ENCODE assay signal across 8 mouse cellular contexts in genomic region chr11:83963991-83964921, GRCm38 (mm10). TPM values are rescaled to one million over a fixed set of nuclear protein-coding genes. Genes with fewer than 3 reads are reported as not detected.
DNase-seq lines count a peak whose midpoint lies in the region; ATAC-seq and TF ChIP-seq lines count a peak whose summit lies in the region.

Synrg (plus strand) TSS chr11:83964428.

- dilution Hi-C loops in CH12.LX (cut with MboI; ENCODE audit: extremely low pct_ligation_motif_present, extremely low pct_unique_long_range_greater_than_20kb, low sequenced_read_pairs), result no loop called here

- H3K27ac ChIP-seq in CH12.LX (ENCODE audit: insufficient read depth, low read depth), result 0 out of 2 replicates have a peak within 1 kb of the TSS, but pooled peaks have one; percentile 6
- H3K27ac ChIP-seq in forebrain, embryonic 12.5 days, result peak within 1 kb of the TSS; percentile 91
- peak within 1 kb of the TSS; percentile 83 for H3K27ac ChIP-seq in heart, postnatal 0 days (ENCODE audit: low read depth)
- peak within 1 kb of the TSS; percentile 57 for H3K27ac ChIP-seq in liver, embryonic 16.5 days (ENCODE audit: low read length)
- H3K27ac ChIP-seq in neural tube, embryonic 13.5 days (replicated peaks), result peak within 1 kb of the TSS; percentile 96
- peak within 1 kb of the TSS; percentile 81 for H3K27ac ChIP-seq in testis, adult 2 months (ENCODE audit: control insufficient read depth, insufficient read depth, low read depth, low read length)

- TF ChIP-seq POLR2A in CH12.LX (IDR thresholded peaks at IDR 0.05; ENCODE audit: low read depth, low read length), result peak; percentile 80
- TF ChIP-seq POLR2A in testis, adult 2 months (IDR thresholded peaks at IDR 0.05; ENCODE audit: control insufficient read depth, low read depth, low read length), result peak; percentile 64; the same call in 1 of the 2 replicates

- peak; percentile 97 for ATAC-seq in forebrain, embryonic 12.5 days (ENCODE audit: low FRiP score)
- ATAC-seq in heart, postnatal 0 days (ENCODE audit: insufficient read depth, low read depth), result peak; percentile 97
- peak; percentile 95 for ATAC-seq in liver, embryonic 16.5 days (ENCODE audit: low read depth)
- peak; percentile 97 for ATAC-seq in neural tube, embryonic 13.5 days (ENCODE audit: low read depth)

- no peak for TF ChIP-seq CTCF in CH12.LX (conservative IDR thresholded peaks at IDR 0.05 in 1 of 2, IDR thresholded peaks at IDR 0.05 in 1 of 2; ENCODE audit: low read depth in 2 of 2, low read length in 2 of 2)
- no peak for TF ChIP-seq CTCF in heart, postnatal 0 days (IDR thresholded peaks at IDR 0.05; ENCODE audit: low read depth)
- no peak for TF ChIP-seq CTCF in testis, adult 2 months (IDR thresholded peaks at IDR 0.05; ENCODE audit: control insufficient read depth, insufficient read depth, insufficient replicate concordance, low read depth, low read length)

- H3K9me3 ChIP-seq in CH12.LX (replicated peaks; ENCODE audit: low read length), result no peaks in the 10 kb centered on the region
- H3K9me3 ChIP-seq in forebrain, embryonic 12.5 days, result no peaks in the 10 kb centered on the region
- no peaks in the 10 kb centered on the region for H3K9me3 ChIP-seq in heart, postnatal 0 days (replicated peaks; ENCODE audit: control insufficient read depth, low read length)
- no peaks in the 10 kb centered on the region for H3K9me3 ChIP-seq in liver, embryonic 16.5 days (replicated peaks; ENCODE audit: control insufficient read depth, low read length)
- no peaks in the 10 kb centered on the region for H3K9me3 ChIP-seq in neural tube, embryonic 13.5 days

- peak within 1 kb of the TSS; percentile 68 for H3K4me2 ChIP-seq in CH12.LX (ENCODE audit: insufficient read depth, low read depth, poor library complexity, severe bottlenecking)
- peak within 1 kb of the TSS; percentile 58 for H3K4me2 ChIP-seq in forebrain, embryonic 12.5 days
- peak within 1 kb of the TSS; percentile 74 for H3K4me2 ChIP-seq in heart, postnatal 0 days (ENCODE audit: low read depth, low read length)
- peak within 1 kb of the TSS; percentile 83 for H3K4me2 ChIP-seq in liver, embryonic 16.5 days (ENCODE audit: low read depth, low read length)
- H3K4me2 ChIP-seq in neural tube, embryonic 13.5 days, result peak within 1 kb of the TSS; percentile 64

- TF ChIP-seq RAD21 in CH12.LX (IDR thresholded peaks at IDR 0.05; ENCODE audit: low read depth, low read length), result no peak

- H3K4me1 ChIP-seq in CH12.LX (ENCODE audit: control insufficient read depth in 1 of 2, insufficient read depth in 2 of 2), result peaks cover 3 to 43% of the 10 kb centered on the region in 2 experiments; a peak in 3 of 4 replicates
- peaks cover 27% of the 10 kb centered on the region for H3K4me1 ChIP-seq in forebrain, embryonic 12.5 days
- H3K4me1 ChIP-seq in heart, postnatal 0 days (ENCODE audit: control insufficient read depth, insufficient read depth), result no peaks in the 10 kb centered on the region
- peaks cover 14% of the 10 kb centered on the region for H3K4me1 ChIP-seq in liver, embryonic 16.5 days (ENCODE audit: control insufficient read depth, low read depth, low read length)
- peaks cover 29% of the 10 kb centered on the region for H3K4me1 ChIP-seq in neural tube, embryonic 13.5 days (replicated peaks)
- H3K4me1 ChIP-seq in testis, adult 2 months (ENCODE audit: control insufficient read depth, insufficient read depth, low read length), result peaks cover 2% of the 10 kb centered on the region; the same call in 1 of the 2 replicates

- in situ Hi-C loops in CH12.LX (cut with MboI; ENCODE audit: low pct_ligation_motif_present, low pct_unique_long_range_greater_than_20kb, low sequenced_read_pairs), result no loop called here

- peak within 1 kb of the TSS; percentile 65 to 71 (median 66) for H3K4me3 ChIP-seq in CH12.LX (replicated peaks in 1 of 3; ENCODE audit: low read depth in 2 of 3, low read length in 2 of 3, poor library complexity in 1 of 3)
- H3K4me3 ChIP-seq in forebrain, embryonic 12.5 days (replicated peaks), result peak within 1 kb of the TSS; percentile 75
- peak within 1 kb of the TSS; percentile 83 for H3K4me3 ChIP-seq in heart, postnatal 0 days (ENCODE audit: low read depth, low read length)
- peak within 1 kb of the TSS; percentile 75 for H3K4me3 ChIP-seq in liver, embryonic 16.5 days (ENCODE audit: low read depth, low read length)
- peak within 1 kb of the TSS; percentile 72 for H3K4me3 ChIP-seq in neural tube, embryonic 13.5 days
- H3K4me3 ChIP-seq in testis, adult 2 months (ENCODE audit: control insufficient read depth, low read depth, low read length), result peak within 1 kb of the TSS; percentile 91

- no peaks in the 10 kb centered on the region for H3K27me3 ChIP-seq in CH12.LX (replicated peaks)
- H3K27me3 ChIP-seq in forebrain, embryonic 12.5 days, result no peaks in the 10 kb centered on the region
- H3K27me3 ChIP-seq in heart, postnatal 0 days (ENCODE audit: control insufficient read depth, insufficient read depth, low read length), result no peaks in the 10 kb centered on the region
- no peaks in the 10 kb centered on the region for H3K27me3 ChIP-seq in liver, embryonic 16.5 days (ENCODE audit: control insufficient read depth, insufficient read depth, low read depth, low read length)
- H3K27me3 ChIP-seq in neural tube, embryonic 13.5 days, result no peaks in the 10 kb centered on the region
- H3K27me3 ChIP-seq in testis, adult 2 months (ENCODE audit: control insufficient read depth, insufficient read depth, low read length), result no peaks in the 10 kb centered on the region

- 2% methylated on average over 64 of the region's 76 CpGs for WGBS in forebrain, embryonic 12.5 days
- WGBS in heart, postnatal 0 days, result 2% methylated on average over 67 of the region's 76 CpGs
- 1% methylated on average over 60 of the region's 76 CpGs for WGBS in liver, embryonic 16.5 days (ENCODE audit: insufficient replicate concordance)
- WGBS in neural tube, embryonic 13.5 days, result 2% methylated on average over 75 of the region's 76 CpGs

- DNase-seq in CH12.LX (ENCODE audit: extremely low read depth), result peak; percentile 88
- DNase-seq in c-Kit-positive CD71-positive TER-119-negative erythroid progenitor cells, embryonic 14.5 days (ENCODE audit: low read depth), result peak; percentile 76
- peak; percentile 85 for DNase-seq in heart, postnatal 0 days (ENCODE audit: low spot score)
- peak; percentile 92 to 95 for DNase-seq in kidney, postnatal 4 days

- peaks cover 31 to 54% of the 10 kb centered on the region in 2 experiments for H3K36me3 ChIP-seq in CH12.LX (replicated peaks in 1 of 2; ENCODE audit: control insufficient read depth in 1 of 2, insufficient read depth in 1 of 2, low read length in 1 of 2)
- peaks cover 41% of the 10 kb centered on the region for H3K36me3 ChIP-seq in forebrain, embryonic 12.5 days (replicated peaks)
- peaks cover 33% of the 10 kb centered on the region for H3K36me3 ChIP-seq in heart, postnatal 0 days (replicated peaks; ENCODE audit: control insufficient read depth, insufficient read depth, low read length)
- H3K36me3 ChIP-seq in liver, embryonic 16.5 days (ENCODE audit: control insufficient read depth, insufficient read depth), result peaks cover 13% of the 10 kb centered on the region
- H3K36me3 ChIP-seq in neural tube, embryonic 13.5 days, result peaks cover 45% of the 10 kb centered on the region
- H3K36me3 ChIP-seq in testis, adult 2 months (ENCODE audit: control insufficient read depth, insufficient read depth, low read length), result no peaks in the 10 kb centered on the region; the same call in 1 of the 2 replicates

- 0 out of 2 replicates have a peak, but pooled peaks cover 2% of the 10 kb centered on the region for H3K79me2 ChIP-seq in CH12.LX (replicated peaks; ENCODE audit: control insufficient read depth, extremely low read depth, insufficient read depth, poor library complexity, severe bottlenecking)

- no peak for TF ChIP-seq EP300 in CH12.LX (IDR thresholded peaks at IDR 0.05; ENCODE audit: low read length)
- no peak for TF ChIP-seq EP300 in heart, postnatal 0 days (IDR thresholded peaks at IDR 0.05; ENCODE audit: low read depth)

- peak within 1 kb of the TSS; percentile 92 for H3K9ac ChIP-seq in CH12.LX (ENCODE audit: insufficient read depth, low read depth)
- peak within 1 kb of the TSS; percentile 87 for H3K9ac ChIP-seq in forebrain, embryonic 12.5 days
- H3K9ac ChIP-seq in heart, postnatal 0 days (replicated peaks; ENCODE audit: low read depth, low read length), result peak within 1 kb of the TSS; percentile 78
- peak within 1 kb of the TSS; percentile 82 for H3K9ac ChIP-seq in liver, embryonic 16.5 days (ENCODE audit: low read depth, low read length)
- H3K9ac ChIP-seq in neural tube, embryonic 13.5 days, result peak within 1 kb of the TSS; percentile 84

TF ChIP-seq in CH12.LX, 34 proteins besides CTCF, POLR2A, EP300 and RAD21 (continues in another document):
- TF ChIP-seq GABPA (IDR thresholded peaks at IDR 0.05; ENCODE audit: insufficient replicate concordance, low read depth, low read length), result no peak
- peak; percentile 92 for TF ChIP-seq ZKSCAN1 (IDR thresholded peaks at IDR 0.05; ENCODE audit: borderline replicate concordance, low read depth, low read length)
- TF ChIP-seq MAX (IDR thresholded peaks at IDR 0.05; ENCODE audit: low read length), result peak; percentile 96
- peak; percentile 97 for TF ChIP-seq USF1 (IDR thresholded peaks at IDR 0.05; ENCODE audit: low read depth, low read length)
- TF ChIP-seq ZC3H11A (IDR thresholded peaks at IDR 0.05; ENCODE audit: low read depth, low read length), result no peak
- TF ChIP-seq ZNF384 (IDR thresholded peaks at IDR 0.05; ENCODE audit: low read depth, low read length), result no peak
- peak; percentile 71 for TF ChIP-seq SIN3A (IDR thresholded peaks at IDR 0.05; ENCODE audit: low read length)
- peak; percentile 97 for TF ChIP-seq ELF1 (IDR thresholded peaks at IDR 0.05; ENCODE audit: low read depth, low read length)
- TF ChIP-seq HCFC1 (IDR thresholded peaks at IDR 0.05; ENCODE audit: low read depth, low read length), result peak; percentile 66
- TF ChIP-seq PAX5 (IDR thresholded peaks at IDR 0.05; ENCODE audit: low read length), result no peak
- TF ChIP-seq MAFK (IDR thresholded peaks at IDR 0.05; ENCODE audit: insufficient replicate concordance, low read length), result no peak
- no peak for TF ChIP-seq JUND (conservative IDR thresholded peaks at IDR 0.05; ENCODE audit: low read depth, low read length)
- TF ChIP-seq TBP (conservative IDR thresholded peaks at IDR 0.05; ENCODE audit: low read depth, low read length), result 0 out of 2 replicates have a peak, but pooled peaks have one; percentile 28

RNA-seq across cellular contexts. Expression of gene Synrg, which starts in this region (rescaled TPM):
- 13.3 and 15.8 TPM in 2 replicates for total RNA-seq in CH12.LX (2012; rRNA removed)
- total RNA-seq in CH12.LX (2014; rRNA removed), result 8.2 and 9.5 TPM in 2 replicates
- 21.3 and 25.2 TPM in 2 replicates for polyA plus RNA-seq in CH12.LX (2012; ENCODE audit: insufficient read length, low read depth)
- 30.6 and 31.5 TPM in 2 replicates for polyA plus RNA-seq in forebrain, embryonic 12.5 days (2016; fragmentation: Nextera tagmentation; extraction: Ambion mirVana)
- 8.9 and 13.3 TPM in 2 replicates for total RNA-seq in heart, postnatal 0 days (2014; rRNA removed; ENCODE audit: low replicate concordance)
- polyA plus RNA-seq in heart, postnatal 0 days (2015; fragmentation: Nextera tagmentation; extraction: Ambion mirVana), result 5.0 and 5.6 TPM in 2 replicates
- 5.3 and 5.4 TPM in 2 replicates for polyA plus RNA-seq in liver, embryonic 16.5 days (2015; fragmentation: Nextera tagmentation; extraction: Ambion mirVana)
- polyA plus RNA-seq in neural tube, embryonic 13.5 days (2015; fragmentation: Nextera tagmentation; extraction: Ambion mirVana), result 23.2 and 25.4 TPM in 2 replicates
- polyA plus RNA-seq in testis, adult 2 months (2012; rRNA removed), result 31.6 and 33.0 TPM in 2 replicates

Comparison
In these comparisons a context has a peak if more than half of its experiments do, and no peak if none do; other contexts are left out.
1. Peak in every context shown above with its lines: DNase-seq, ATAC-seq, H3K4me3 ChIP-seq and H3K27ac ChIP-seq.
2. H3K27ac ChIP-seq: peak in every context shown above with its lines; median percentile 96 in neural tube, embryonic 13.5 days; 91 in forebrain, embryonic 12.5 days; 83 in heart, postnatal 0 days; 81 in testis, adult 2 months; 57 in liver, embryonic 16.5 days; 6 in CH12.LX.